Mouse (Mus musculus): ENCODE results near the gene Gm11554.
"Not testable (repeated sequence)": the region's sequence is repeated elsewhere in the genome, so short reads cannot be mapped to it uniquely, and the experiment has no call there.

Gene Gm11554

GRCm38 (mm10) chr11:99804346-99804745 is at the start of gene Gm11554:
Gene Gm11554, minus strand, starts transcription at chr11:99804446.
- DNase-seq (ENCODE audit: low read depth, low spot score) = not testable (repeated sequence)

GRCm38 (mm10) chr11:99851508-99851907 is 47.3 kb upstream of the Gm11554 start, which contains the start of gene Krtap4-16:
Gene Krtap4-16, minus strand, starts transcription at chr11:99851608.
- DNase-seq (ENCODE audit: low read depth, low spot score) = peak; percentile 36

- DNase-seq (ENCODE audit: low read depth, low spot score) = no peak
Observed at GRCm38 (mm10) chr11:99846746-99847145, 42.5 kb upstream of the Gm11554 start.

GRCm38 (mm10) chr11:99842185-99842584 is 37.9 kb upstream of the Gm11554 start:
- no peak for DNase-seq (ENCODE audit: low read depth, low spot score)

GRCm38 (mm10) chr11:99837966-99838365 is 33.7 kb upstream of the Gm11554 start, which contains the start of gene 2300003K06Rik:
Gene 2300003K06Rik, minus strand, starts transcription at chr11:99838066.
- no peak for DNase-seq (ENCODE audit: low read depth, low spot score)

GRCm38 (mm10) chr11:99815566-99815965 is 11.3 kb upstream of the Gm11554 start, which contains the start of gene Gm11564:
Gene Gm11564, minus strand, starts transcription at chr11:99815666.
- DNase-seq (ENCODE audit: low read depth, low spot score) = not testable (repeated sequence)

GRCm38 (mm10) chr11:99809792-99810191 is 5.5 kb upstream of the Gm11554 start, which contains the start of gene Krtap4-13:
Gene Krtap4-13, minus strand, starts transcription at chr11:99809892.
- not testable (repeated sequence) for DNase-seq (ENCODE audit: low read depth, low spot score)

- not testable (repeated sequence) for DNase-seq (ENCODE audit: low read depth, low spot score)
Observed at GRCm38 (mm10) chr11:99798832-99799231, 5.4 kb downstream of the Gm11554 start, which contains the start of gene Gm11569. Gene Gm11569, minus strand, starts transcription at chr11:99798932.

- no peak for DNase-seq (ENCODE audit: low read depth, low spot score)
Observed at GRCm38 (mm10) chr11:99793367-99793766, 10.9 kb downstream of the Gm11554 start, which contains the start of gene Gm11596. Gene Gm11596, minus strand, starts transcription at chr11:99793467.

GRCm38 (mm10) chr11:99784900-99785299 is 19.3 kb downstream of the Gm11554 start, which contains the start of gene Krtap4-9:
Gene Krtap4-9, plus strand, starts transcription at chr11:99785200.
- DNase-seq (ENCODE audit: low read depth, low spot score) = not testable (repeated sequence)

GRCm38 (mm10) chr11:99780604-99781003 is 23.6 kb downstream of the Gm11554 start, which contains the start of gene Krtap4-8:
Gene Krtap4-8, minus strand, starts transcription at chr11:99780704.
- no peak for DNase-seq (ENCODE audit: low read depth, low spot score)

GRCm38 (mm10) chr11:99778401-99778800 is 25.8 kb downstream of the Gm11554 start:
- DNase-seq (ENCODE audit: low read depth, low spot score) = no peak

GRCm38 (mm10) chr11:99772813-99773212 is 31.4 kb downstream of the Gm11554 start, which contains the start of gene Gm11595:
Gene Gm11595, minus strand, starts transcription at chr11:99772913.
- not testable (repeated sequence) for DNase-seq (ENCODE audit: low read depth, low spot score)

GRCm38 (mm10) chr11:99768410-99768809 is 35.8 kb downstream of the Gm11554 start:
- DNase-seq (ENCODE audit: low read depth, low spot score) = peak; percentile 89

GRCm38 (mm10) chr11:99758877-99759276 is 45.4 kb downstream of the Gm11554 start:
- no peak for DNase-seq (ENCODE audit: low read depth, low spot score)

Data from 3T3-L1 (cell line).